Mouse (Mus musculus) forebrain, postnatal 0 days (tissue): Measurements from ENCODE around the gene Apoe. TPM values are rescaled to one million over a fixed set of nuclear protein-coding genes. Genes with fewer than 3 reads are reported as not detected.

Source experiments
- ATAC-seq: fragments of 200-750 bp; cut with Nextera tagmentation; 2 replicates; pipeline ENCODE4 v1.8.0; 2017; ENCODE audit warnings: mild to moderate bottlenecking, moderate library complexity
- DNase-seq: peaks from one replicate; pipeline ENCODE4 v3.0.0-alpha.2; 2015
- H3K27ac ChIP-seq: fragments of 300-500 bp; sonication (generic); 2 replicates; pipeline ENCODE4 v1.5.1; 2014; ENCODE audit warnings: low read depth, mild to moderate bottlenecking, antibody characterized with exemption, low read length, moderate library complexity, mixed read lengths
- H3K27me3 ChIP-seq: fragments of 300-500 bp; sonication (generic); 2 replicates; pipeline ENCODE4 v1.6.1; 2014; ENCODE audit warnings: mild to moderate bottlenecking, low read length, mixed read lengths; ENCODE audit not compliant: insufficient read depth
- H3K36me3 ChIP-seq: fragments of 300-500 bp; sonication (generic); 2 replicates; pipeline ENCODE4 v1.6.1; 2014; ENCODE audit warnings: mild to moderate bottlenecking, moderate library complexity; ENCODE audit not compliant: insufficient read depth
- H3K4me1 ChIP-seq: fragments of 300-500 bp; sonication (generic); 2 replicates; pipeline ENCODE4 v1.6.1; 2014; ENCODE audit warnings: antibody characterized with exemption; ENCODE audit not compliant: insufficient read depth
- H3K4me2 ChIP-seq: fragments of 300-500 bp; sonication (generic); 2 replicates; pipeline ENCODE4 v1.6.1; 2014; ENCODE audit warnings: low read depth, mild to moderate bottlenecking, moderate library complexity
- H3K4me3 ChIP-seq: fragments of 300-500 bp; sonication (generic); 2 replicates; pipeline ENCODE4 v1.5.1; 2014; ENCODE audit warnings: low read depth, low read length, mixed read lengths
- H3K9ac ChIP-seq: fragments of 300-500 bp; sonication (generic); 2 replicates; pipeline ENCODE4 v1.6.1; 2014; ENCODE audit warnings: mild to moderate bottlenecking
- H3K9me3 ChIP-seq: fragments of 300-500 bp; sonication (generic); 2 replicates; pipeline ENCODE4 v1.6.1; 2016; ENCODE audit warnings: low read length
- CTCF ChIP-seq: sonication (generic); IDR thresholded peaks from 2 replicates; pipeline ENCODE4 v1.5.1; 2016; ENCODE audit warnings: antibody characterized with exemption, control low read depth, low read depth
- WGBS: fragments of 180-500 bp; shearing (Covaris S2); extraction: QIAGEN DNeasy Blood & Tissue Kit; methylation state at CpG from one replicate; pipeline ENCODE4 v1.1.7; 2014; 5-methylcytosine and 5-hydroxymethylcytosine counted together
- polyA plus RNA-seq: library from polyadenylated mRNA; unstranded; fragments of >200 nt; fragmentation: Nextera tagmentation; extraction: Ambion mirVana; gene quantifications from 2 replicates; pipeline ENCODE4 v1.2.1, GENCODE M21; 2015
- total RNA-seq: library from RNA; depleted of rRNA; stranded (reverse); fragments of >200 nt; gene quantifications from 2 replicates; pipeline ENCODE4 v1.2.3, GENCODE M21; 2014

The Apoe gene
- total and polyA plus RNA-seq, 2 experiments from 2014 or later, result 1,116 to 1,495 TPM

- Histone ChIP-seq H3K9ac (no peak overlapping the region), H3K9me3 (no peaks in the 10 kb centered on the region), H3K4me3 (no peak overlapping the region), H3K27ac (no peak overlapping the region), H3K4me2 (no peak overlapping the region), H3K27me3 (no peaks in the 10 kb centered on the region), H3K4me1 (no peaks in the 10 kb centered on the region), H3K36me3 (no peaks in the 10 kb centered on the region)
- no peak for TF ChIP-seq CTCF
- 88% methylated on average over 10 of the region's 10 CpGs for WGBS
- no peak for ATAC-seq
- DNase-seq, result no peak
These were observed 23.2 kb downstream of the Apoe start for GRCm38 (mm10) chr7:19675824-19676223.

- DNase-seq (no peak), ATAC-seq (no peak)
- H3K9ac ChIP-seq, result no peak overlapping the region
- no peaks in the 10 kb centered on the region for H3K9me3 ChIP-seq
- H3K27ac ChIP-seq, result no peak overlapping the region
- no peak for TF ChIP-seq CTCF
- no peak overlapping the region for H3K4me2 ChIP-seq
- H3K4me3 ChIP-seq, result no peak overlapping the region
- no peaks in the 10 kb centered on the region for H3K27me3 ChIP-seq
- 69% methylated on average over 14 of the region's 14 CpGs for WGBS
- no peaks in the 10 kb centered on the region for H3K36me3 ChIP-seq
- no peaks in the 10 kb centered on the region for H3K4me1 ChIP-seq
These were observed 25.8 kb downstream of the Apoe start for GRCm38 (mm10) chr7:19673083-19673699.

- DNase-seq (no peak), ATAC-seq (no peak)
- no peak overlapping the region for H3K27ac ChIP-seq
- no peak overlapping the region for H3K4me2 ChIP-seq
- no peak overlapping the region for H3K9ac ChIP-seq
- H3K36me3 ChIP-seq, result no peaks in the 10 kb centered on the region
- no peaks in the 10 kb centered on the region for H3K4me1 ChIP-seq
- no peaks in the 10 kb centered on the region for H3K27me3 ChIP-seq
- no peak overlapping the region for H3K4me3 ChIP-seq
- TF ChIP-seq CTCF, result no peak
- WGBS, result 68% methylated on average over 10 of the region's 10 CpGs
- no peaks in the 10 kb centered on the region for H3K9me3 ChIP-seq
These were observed 27.5 kb downstream of the Apoe start for GRCm38 (mm10) chr7:19671511-19671910.

- H3K36me3 ChIP-seq, result no peaks in the 10 kb centered on the region
- peak overlapping the region; percentile 80 for H3K27ac ChIP-seq
- H3K9ac ChIP-seq, result no peak overlapping the region
- no peaks in the 10 kb centered on the region for H3K9me3 ChIP-seq
- TF ChIP-seq CTCF, result peak; percentile 96
- no peaks in the 10 kb centered on the region for H3K27me3 ChIP-seq
- H3K4me2 ChIP-seq, result peak overlapping the region; percentile 27; the same call in 1 of the 2 replicates
- no peaks in the 10 kb centered on the region for H3K4me1 ChIP-seq
- DNase-seq, result peak; percentile 92
- WGBS, result 3% methylated on average over 10 of the region's 10 CpGs
- peak; percentile 77 for ATAC-seq
- H3K4me3 ChIP-seq, result no peak overlapping the region
These were observed 29.9 kb downstream of the Apoe start for GRCm38 (mm10) chr7:19668947-19669721.

- no peak for ATAC-seq
These were observed 31.6 kb downstream of the Apoe start for GRCm38 (mm10) chr7:19667434-19667833.

GRCm38 (mm10) chr7:19666750-19667149 is 32.2 kb downstream of the Apoe start:
- ATAC-seq (no peak), DNase-seq (peak; percentile 5)
- WGBS, result 68% methylated on average over 3 of the region's 3 CpGs
- no peak overlapping the region for H3K27ac ChIP-seq
- H3K4me1 ChIP-seq, result peaks cover 10% of the 10 kb centered on the region
- H3K4me3 ChIP-seq, result no peak overlapping the region
- peaks cover 10% of the 10 kb centered on the region; the same call in 1 of the 2 replicates for H3K36me3 ChIP-seq
- H3K4me2 ChIP-seq, result no peak overlapping the region
- TF ChIP-seq CTCF, result peak; percentile 20; the same call in 1 of the 2 replicates
- no peak overlapping the region for H3K9ac ChIP-seq
- no peaks in the 10 kb centered on the region for H3K9me3 ChIP-seq
- no peaks in the 10 kb centered on the region for H3K27me3 ChIP-seq

More at GRCm38 (mm10) chr7:19667434-19667833, 31.6 kb downstream of the Apoe start:
- Histone ChIP-seq H3K9me3 (no peaks in the 10 kb centered on the region), H3K36me3 (peaks cover 5% of the 10 kb centered on the region; the same call in 1 of the 2 replicates), H3K4me2 (no peak overlapping the region), H3K9ac (no peak overlapping the region), H3K27me3 (no peaks in the 10 kb centered on the region), H3K4me3 (no peak overlapping the region), H3K27ac (no peak overlapping the region), H3K4me1 (peaks cover 10% of the 10 kb centered on the region)
- no peak for TF ChIP-seq CTCF
- 87% methylated on average over 2 of the region's 2 CpGs for WGBS
- no peak for DNase-seq
